Mouse (Mus musculus): ENCODE measurements around the gene Emilin2.

GRCm38 (mm10) chr17:71240811-71241210 lies 71.0 kb downstream of the Emilin2 start:
- TF ChIP-seq CTCF (IDR thresholded peaks at IDR 0.05) (no peak), POLR2A (IDR thresholded peaks at IDR 0.05; ENCODE audit: insufficient read depth, low read depth, low read length) (no peak), EP300 (IDR thresholded peaks at IDR 0.05; ENCODE audit: insufficient read depth, low read depth, low read length) (no peak)
